Mouse (Mus musculus) kidney, adult 2 months (tissue): ENCODE data around the gene Bak1. TPM values are rescaled to one million over a fixed set of nuclear protein-coding genes. Genes with fewer than 3 reads are reported as not detected.
"Not testable (repeated sequence)": the region's sequence is repeated elsewhere in the genome, so short reads cannot be mapped to it uniquely, and the experiment has no call there.

Experiments
- DNase-seq: peaks from one replicate; pipeline ENCODE4 v3.0.0; 2021
- H3K27ac ChIP-seq: fragments of 200-500 bp; 2 replicates; pipeline ENCODE4 v1.5.1; 2012; ENCODE audit warnings: low read depth, low read length, control low read depth, inconsistent platforms; ENCODE audit not compliant: insufficient read depth
- H3K27me3 ChIP-seq: fragments of 200-500 bp; replicated peaks from 2 replicates; pipeline ENCODE4 v1.6.1; 2012; ENCODE audit warnings: mild to moderate bottlenecking, moderate library complexity, low read length, inconsistent platforms; ENCODE audit not compliant: control insufficient read depth, insufficient read depth
- H3K36me3 ChIP-seq: fragments of 200-500 bp; 2 replicates; pipeline ENCODE4 v1.6.1; 2012; ENCODE audit warnings: mild to moderate bottlenecking, moderate library complexity, low read length, inconsistent platforms; ENCODE audit not compliant: control insufficient read depth, insufficient read depth
- H3K4me1 ChIP-seq: fragments of 200-500 bp; 2 replicates; pipeline ENCODE4 v1.6.1; 2011; ENCODE audit warnings: low read length; ENCODE audit not compliant: control insufficient read depth, insufficient read depth
- H3K4me3 ChIP-seq: fragments of 200-500 bp; 2 replicates; pipeline ENCODE4 v1.5.1; 2011; ENCODE audit warnings: mild to moderate bottlenecking, low read depth, low read length, control low read depth; ENCODE audit not compliant: insufficient read depth
- CTCF ChIP-seq: fragments of 200-500 bp; conservative IDR thresholded peaks from 2 replicates; pipeline ENCODE4 v1.5.1; 2011; ENCODE audit warnings: low read depth, mild to moderate bottlenecking, control low read depth, low read length, moderate library complexity, mixed read lengths; ENCODE audit not compliant: insufficient read depth, insufficient read length
- POLR2A ChIP-seq: fragments of 200-500 bp; IDR thresholded peaks from one replicate; pipeline ENCODE4 v1.6.1; 2011; ENCODE audit warnings: low read depth, low read length, control low read depth
- WGBS: fragments of 180-500 bp; shearing (Covaris S2); methylation state at CpG from one replicate; pipeline ENCODE4 v1.1.7; 2018; 5-methylcytosine and 5-hydroxymethylcytosine counted together
- polyA plus RNA-seq: library from polyadenylated mRNA; depleted of rRNA; stranded (reverse); fragments of >200 nt; gene quantifications from 2 replicates; pipeline ENCODE4 v1.2.3, GENCODE M21; 2012

The Bak1 gene
- polyA plus RNA-seq, 1 experiment = 39.4 TPM

GRCm38 (mm10) chr17:26985503-26986179 is 43.2 kb downstream of the Bak1 start:
- Histone ChIP-seq H3K27ac (no peak overlapping the region), H3K36me3 (no peaks in the 10 kb centered on the region), H3K4me1 (no peaks in the 10 kb centered on the region), H3K27me3 (no peaks in the 10 kb centered on the region), H3K4me3 (no peak overlapping the region)
- TF ChIP-seq CTCF (no peak), POLR2A (no peak)
- WGBS = 55% methylated on average over 10 of the region's 10 CpGs
- no peak for DNase-seq

- DNase-seq = no peak
- 77% methylated on average over 4 of the region's 4 CpGs for WGBS
- no peaks in the 10 kb centered on the region for H3K36me3 ChIP-seq
- no peak overlapping the region for H3K27ac ChIP-seq
- TF ChIP-seq POLR2A = no peak
- TF ChIP-seq CTCF = no peak
- H3K27me3 ChIP-seq = no peaks in the 10 kb centered on the region
- H3K4me3 ChIP-seq = no peak overlapping the region
- no peaks in the 10 kb centered on the region for H3K4me1 ChIP-seq
These were observed 45.4 kb downstream of the Bak1 start for GRCm38 (mm10) chr17:26983382-26983781.

GRCm38 (mm10) chr17:26981050-26981449 is 47.8 kb downstream of the Bak1 start:
- no peak overlapping the region for H3K27ac ChIP-seq
- TF ChIP-seq CTCF = no peak
- TF ChIP-seq POLR2A = no peak

GRCm38 (mm10) chr17:26979426-26979825 is 49.4 kb downstream of the Bak1 start:
- no peaks in the 10 kb centered on the region; the same call in 1 of the 2 replicates for H3K36me3 ChIP-seq

More at GRCm38 (mm10) chr17:26981050-26981449, 47.8 kb downstream of the Bak1 start:
- H3K4me1 ChIP-seq = no peaks in the 10 kb centered on the region
- H3K36me3 ChIP-seq = no peaks in the 10 kb centered on the region; the same call in 1 of the 2 replicates
- no peaks in the 10 kb centered on the region for H3K27me3 ChIP-seq
- no peak for DNase-seq
- WGBS = 55% methylated on average over 2 of the region's 2 CpGs
- no peak overlapping the region for H3K4me3 ChIP-seq

GRCm38 (mm10) chr17:26977354-26977753 is 51.5 kb downstream of the Bak1 start:
- H3K4me1 ChIP-seq, H3K27ac ChIP-seq, H3K27me3 ChIP-seq, DNase-seq, H3K36me3 ChIP-seq, H3K4me3 ChIP-seq: not testable (repeated sequence)
- WGBS = 91% methylated on average over 6 of the region's 6 CpGs

More at GRCm38 (mm10) chr17:26979426-26979825, 49.4 kb downstream of the Bak1 start:
- H3K4me3 ChIP-seq = no peak overlapping the region
- WGBS = 61% methylated on average over 2 of the region's 2 CpGs
- DNase-seq = no peak
- no peak overlapping the region for H3K27ac ChIP-seq
- TF ChIP-seq POLR2A (no peak), CTCF (no peak)
- no peaks in the 10 kb centered on the region for H3K4me1 ChIP-seq
- no peaks in the 10 kb centered on the region for H3K27me3 ChIP-seq

GRCm38 (mm10) chr17:26975415-26975814 is 53.4 kb downstream of the Bak1 start:
- TF ChIP-seq CTCF = 0 out of 2 replicates have a peak, but pooled peaks have one; percentile 4
- no peak for TF ChIP-seq POLR2A
- Histone ChIP-seq H3K36me3 (no peaks in the 10 kb centered on the region; the same call in 1 of the 2 replicates), H3K27ac (no peak overlapping the region), H3K4me3 (no peak overlapping the region), H3K4me1 (peaks cover 6% of the 10 kb centered on the region; the same call in 1 of the 2 replicates), H3K27me3 (no peaks in the 10 kb centered on the region)
- DNase-seq = no peak

GRCm38 (mm10) chr17:26974547-26974946 is 54.3 kb downstream of the Bak1 start:
- H3K27me3 ChIP-seq = no peaks in the 10 kb centered on the region
- TF ChIP-seq CTCF (no peak), POLR2A (no peak)
- H3K4me3 ChIP-seq = no peak overlapping the region

More at GRCm38 (mm10) chr17:26974547-26974946, 54.3 kb downstream of the Bak1 start:
- WGBS = 89% methylated on average over 15 of the region's 15 CpGs
- no peak for DNase-seq
- Histone ChIP-seq H3K4me1 (peaks cover 6% of the 10 kb centered on the region; the same call in 1 of the 2 replicates), H3K36me3 (no peaks in the 10 kb centered on the region; the same call in 1 of the 2 replicates), H3K27ac (no peak overlapping the region)
